Mouse (Mus musculus): Measurements from ENCODE around the gene Tbc1d24.

Tbc1d24 gene

DNA sequence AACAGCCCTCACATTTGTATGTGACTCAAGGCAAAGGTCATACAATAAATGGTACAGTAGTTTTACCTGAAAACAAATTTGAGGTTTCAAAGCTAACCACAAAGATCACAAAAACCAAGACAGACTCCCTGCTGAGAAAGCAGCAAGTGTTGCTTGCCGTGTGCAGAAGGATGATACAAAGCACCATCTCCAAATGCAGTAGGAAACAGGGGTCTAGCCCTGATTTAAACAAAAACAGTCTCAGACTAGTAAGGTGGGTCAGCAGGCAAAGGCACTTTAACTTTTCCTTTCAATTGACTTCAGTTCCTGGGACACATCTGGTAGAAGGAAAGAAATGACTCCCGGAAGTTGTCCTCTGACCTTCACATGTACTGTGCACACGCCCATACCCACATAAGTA is 78.6 kb downstream of the Tbc1d24 start:
- TF ChIP-seq POU5F1 (IDR thresholded peaks at IDR 0.05; ENCODE audit: borderline replicate concordance, low read length) = no peak
- no peak for TF ChIP-seq CTCF (conservative IDR thresholded peaks at IDR 0.05; ENCODE audit: low read length)
- no peak for TF ChIP-seq NANOG (IDR thresholded peaks at IDR 0.05; ENCODE audit: borderline replicate concordance, low read length)
- no peaks in the 10 kb centered on the region for H3K27me3 ChIP-seq (ENCODE audit: insufficient read depth, low read length)

More for the DNA sequence above, 78.6 kb downstream of the Tbc1d24 start:
- H3K36me3 ChIP-seq (ENCODE audit: insufficient read depth, low read length) = peaks cover 11% of the 10 kb centered on the region; the same call in 1 of the 2 replicates
- no peaks in the 10 kb centered on the region for H3K9me3 ChIP-seq (ENCODE audit: low read length)
- peaks cover 63% of the 10 kb centered on the region for H3K4me1 ChIP-seq (replicated peaks; ENCODE audit: low read depth, low read length)
- H3K4me3 ChIP-seq (replicated peaks; ENCODE audit: low read length) = no peak overlapping the region

Data from E14TG2a.4 (cell line).